Mouse (Mus musculus) heart, adult 2 months (tissue): ENCODE data around the gene Kdr.

Experiments
- EP300 ChIP-seq: fragments of 200-500 bp; IDR thresholded peaks from 2 replicates; pipeline ENCODE4 v1.6.1; 2011; ENCODE audit warnings: low read depth, low read length, control low read depth; ENCODE audit not compliant: insufficient read depth
- POLR2A ChIP-seq: fragments of 200-500 bp; IDR thresholded peaks from 2 replicates; pipeline ENCODE4 v1.6.1; 2011; ENCODE audit warnings: mild to moderate bottlenecking, low read depth, low read length, control low read depth; ENCODE audit not compliant: insufficient read depth

GRCm38 (mm10) chr5:76023011-76023773 is 44.9 kb upstream of the Kdr start:
- TF ChIP-seq EP300 (no peak), POLR2A (no peak)
